Mouse (Mus musculus): ENCODE results near the gene Diaph3.

DNA sequence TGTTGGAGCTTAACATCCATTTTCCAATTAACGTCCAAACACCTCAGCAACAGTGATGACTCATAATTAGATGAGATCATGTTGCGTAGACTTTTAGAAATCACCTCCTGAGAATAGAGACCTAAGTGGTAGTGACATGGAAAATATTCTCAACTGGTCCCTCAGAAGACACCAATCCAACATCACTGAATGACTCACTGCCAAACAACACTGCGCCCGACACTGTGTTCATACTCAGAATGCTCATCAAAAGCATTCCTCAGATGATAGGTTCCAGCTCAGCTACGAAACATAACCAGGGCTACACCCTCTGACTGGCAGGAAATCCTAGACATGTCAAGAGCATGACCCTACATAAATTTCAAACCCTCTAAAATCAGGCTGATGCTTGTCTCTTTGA, 89.8 kb downstream of the Diaph3 start:
- no peak for TF ChIP-seq CTCF (IDR thresholded peaks at IDR 0.05; ENCODE audit: low read depth)
- TF ChIP-seq EP300 (IDR thresholded peaks at IDR 0.05; ENCODE audit: low read depth), result no peak
